Mouse (Mus musculus) limb, embryonic 10.5 days (tissue): ENCODE results near the gene Slc27a4. TPM values are rescaled to one million over a fixed set of nuclear protein-coding genes. Genes with fewer than 3 reads are reported as not detected.
A peak's percentile ranks its signal among the peaks of the same experiment; 100 is the strongest.
"Not testable (repeated sequence)": the region's sequence is repeated elsewhere in the genome, so short reads cannot be mapped to it uniquely, and the experiment has no call there.

ENCODE experiments used
- DNase-seq: peaks from one replicate; pipeline ENCODE4 v3.0.0-alpha.2; 2017; ENCODE audit warnings: low spot score
- H3K27ac ChIP-seq: fragments of 300-500 bp; sonication (generic); 2 replicates; pipeline ENCODE4 v1.5.1; 2016; ENCODE audit warnings: mild to moderate bottlenecking
- H3K27me3 ChIP-seq: fragments of 300-500 bp; sonication (generic); 2 replicates; pipeline ENCODE4 v1.6.1; 2016; ENCODE audit warnings: low read depth, mild to moderate bottlenecking; ENCODE audit not compliant: poor library complexity, severe bottlenecking
- H3K36me3 ChIP-seq: fragments of 300-500 bp; sonication (generic); 2 replicates; pipeline ENCODE4 v1.6.1; 2016; ENCODE audit warnings: mild to moderate bottlenecking, moderate library complexity
- H3K4me1 ChIP-seq: fragments of 300-500 bp; sonication (generic); 2 replicates; pipeline ENCODE4 v1.6.1; 2016
- H3K4me3 ChIP-seq: fragments of 300-500 bp; sonication (generic); 2 replicates; pipeline ENCODE4 v1.5.1; 2016; ENCODE audit warnings: mild to moderate bottlenecking, moderate library complexity
- H3K9me3 ChIP-seq: fragments of 300-500 bp; sonication (generic); replicated peaks from 2 replicates; pipeline ENCODE4 v1.6.1; 2016; ENCODE audit warnings: mild to moderate bottlenecking
- WGBS: fragments of 180-500 bp; shearing (Covaris S2); methylation state at CpG from one replicate; pipeline ENCODE4 v1.1.7; 2016; 5-methylcytosine and 5-hydroxymethylcytosine counted together
- polyA plus RNA-seq: library from polyadenylated mRNA; unstranded; fragments of >200 nt; fragmentation: Nextera tagmentation; extraction: Ambion mirVana; gene quantifications from 2 replicates; pipeline ENCODE4 v1.2.1, GENCODE M21; 2016

Slc27a4 gene
- 8.5 and 9.8 TPM in 2 replicates for polyA plus RNA-seq

GRCm38 (mm10) chr2:29802075-29802826 is at the start of gene Slc27a4:
Gene Slc27a4 (plus strand): TSS chr2:29802634.
- 0 out of 2 replicates have a peak, but pooled peaks cover 12% of the 10 kb centered on the region for H3K27me3 ChIP-seq
- H3K4me1 ChIP-seq, result peaks cover 26% of the 10 kb centered on the region
- H3K27ac ChIP-seq, result peak within 1 kb of the TSS; percentile 85
- no peaks in the 10 kb centered on the region for H3K9me3 ChIP-seq
- H3K36me3 ChIP-seq, result peaks cover 33% of the 10 kb centered on the region
- peak; percentile 96 for DNase-seq
- H3K4me3 ChIP-seq, result peak within 1 kb of the TSS; percentile 91
- WGBS, result 6% methylated on average over 28 of the region's 28 CpGs

GRCm38 (mm10) chr2:29755693-29756092 is 46.7 kb upstream of the Slc27a4 start:
- H3K36me3 ChIP-seq, result no peaks in the 10 kb centered on the region
- peaks cover 29% of the 10 kb centered on the region for H3K27me3 ChIP-seq
- H3K4me1 ChIP-seq, result peaks cover 11% of the 10 kb centered on the region
- no peak for DNase-seq
- H3K4me3 ChIP-seq, result no peak overlapping the region
- H3K9me3 ChIP-seq, result no peaks in the 10 kb centered on the region
- no peak overlapping the region for H3K27ac ChIP-seq

DNA sequence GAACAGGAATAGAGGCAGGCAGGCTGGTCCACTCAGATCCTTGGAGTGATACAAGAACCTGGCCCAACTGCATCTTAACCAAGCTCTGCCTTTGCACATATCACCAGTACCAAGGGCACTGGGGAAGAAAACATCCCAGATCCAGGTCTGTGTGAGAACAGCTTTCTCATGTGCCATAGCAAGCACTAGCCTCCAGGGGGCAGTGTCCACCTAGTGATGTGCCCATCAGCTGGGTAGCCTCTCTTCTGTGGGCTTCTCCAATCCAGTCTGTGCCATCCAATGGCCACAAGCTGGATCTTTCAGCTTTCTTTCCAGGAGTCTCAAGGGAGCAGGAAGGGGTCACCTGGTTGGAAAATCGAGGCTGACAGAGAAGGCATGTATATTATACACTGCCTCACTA is 37.6 kb upstream of the Slc27a4 start:
- Histone ChIP-seq H3K4me1 (no peaks in the 10 kb centered on the region), H3K9me3 (no peaks in the 10 kb centered on the region), H3K27ac (no peak overlapping the region), H3K27me3 (peaks cover 7% of the 10 kb centered on the region; the same call in 1 of the 2 replicates), H3K4me3 (no peak overlapping the region), H3K36me3 (no peaks in the 10 kb centered on the region)
- WGBS, result 6% methylated on average over 1 of the region's 1 CpGs
- peak; percentile 80 for DNase-seq

GRCm38 (mm10) chr2:29767976-29768709 is 34.3 kb upstream of the Slc27a4 start:
- Histone ChIP-seq H3K4me1 (no peaks in the 10 kb centered on the region), H3K36me3 (peaks cover 5% of the 10 kb centered on the region), H3K27me3 (no peaks in the 10 kb centered on the region), H3K27ac (no peak overlapping the region), H3K9me3 (no peaks in the 10 kb centered on the region), H3K4me3 (no peak overlapping the region)
- no peak for DNase-seq
- WGBS, result 69% methylated on average over 11 of the region's 11 CpGs

- 63% methylated on average over 9 of the region's 9 CpGs for WGBS
- no peak for DNase-seq
- Histone ChIP-seq H3K4me3 (no peak overlapping the region), H3K36me3 (peaks cover 13% of the 10 kb centered on the region), H3K4me1 (no peaks in the 10 kb centered on the region), H3K9me3 (no peaks in the 10 kb centered on the region), H3K27me3 (no peaks in the 10 kb centered on the region), H3K27ac (no peak overlapping the region)
Observed at GRCm38 (mm10) chr2:29768901-29769300, 33.5 kb upstream of the Slc27a4 start.

DNA sequence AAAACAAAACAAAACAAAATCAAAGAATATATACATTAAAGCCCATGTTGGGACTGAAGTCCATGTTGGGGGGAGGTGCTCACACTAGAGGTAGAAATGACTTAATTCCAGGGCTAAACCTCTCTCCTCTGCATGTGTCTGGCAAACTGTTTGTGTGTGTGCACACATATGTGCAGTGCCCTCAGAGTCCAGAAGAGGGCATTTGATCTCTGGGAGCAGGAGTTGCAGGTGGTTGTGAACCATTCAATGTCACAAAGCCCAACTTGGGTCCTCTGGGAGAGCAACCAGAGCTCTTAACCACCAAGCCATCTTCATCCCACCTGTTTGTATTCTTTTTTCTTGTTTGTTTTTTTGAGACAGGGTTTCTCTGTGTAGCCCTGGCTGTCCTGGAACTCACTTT is 32.3 kb upstream of the Slc27a4 start:
- no peaks in the 10 kb centered on the region for H3K4me1 ChIP-seq
- H3K27ac ChIP-seq, result no peak overlapping the region
- no peaks in the 10 kb centered on the region for H3K27me3 ChIP-seq
- DNase-seq, result no peak
- peaks cover 22% of the 10 kb centered on the region for H3K36me3 ChIP-seq
- H3K4me3 ChIP-seq, result no peak overlapping the region
- no peaks in the 10 kb centered on the region for H3K9me3 ChIP-seq

DNA sequence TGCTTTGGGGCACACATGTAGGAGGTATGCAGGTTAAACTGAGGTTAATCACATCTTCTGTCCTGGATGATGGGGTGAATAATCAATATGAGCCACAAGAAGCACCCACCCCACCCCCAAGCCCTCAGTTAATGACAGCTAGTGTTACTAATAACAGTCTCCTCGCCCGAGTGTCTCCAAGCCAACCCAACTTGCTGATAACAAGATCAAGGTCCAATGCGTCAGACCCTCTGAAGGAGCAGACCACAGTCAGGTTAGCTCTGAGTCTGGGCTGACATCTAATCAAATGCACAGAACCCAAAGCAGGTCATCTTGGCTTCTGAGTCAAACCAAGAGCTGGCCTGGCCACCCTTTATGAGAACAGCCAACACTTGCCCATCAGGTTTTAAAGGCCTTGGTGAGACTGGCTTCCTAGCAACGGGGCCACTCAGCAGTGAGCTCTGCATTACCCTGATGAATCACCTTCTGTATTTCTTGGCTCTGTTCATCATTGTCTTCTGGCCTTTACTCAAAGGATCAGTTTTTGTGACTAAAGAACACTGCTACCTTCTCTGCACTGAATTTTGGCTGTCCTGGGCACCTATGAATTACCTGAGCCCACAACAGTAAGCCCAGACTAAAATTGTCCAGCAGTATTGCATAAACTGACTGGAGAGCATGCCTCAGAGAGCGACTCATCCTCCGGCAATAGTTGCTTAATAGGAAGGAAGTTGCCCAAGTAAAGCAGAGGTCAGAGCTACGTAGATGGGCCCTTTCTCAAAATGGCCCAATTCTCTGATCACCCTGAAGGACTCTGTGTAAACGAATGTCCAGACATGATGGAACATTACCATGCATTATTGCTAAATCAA is 30.6 kb upstream of the Slc27a4 start:
- no peak for DNase-seq
- WGBS, result 87% methylated on average over 8 of the region's 8 CpGs

GRCm38 (mm10) chr2:29773323-29773722 is 29.1 kb upstream of the Slc27a4 start:
- no peak overlapping the region for H3K4me3 ChIP-seq
- no peaks in the 10 kb centered on the region for H3K27me3 ChIP-seq
- no peak for DNase-seq
- H3K36me3 ChIP-seq, result peaks cover 51% of the 10 kb centered on the region
- H3K27ac ChIP-seq, result no peak overlapping the region
- H3K9me3 ChIP-seq, result no peaks in the 10 kb centered on the region
- 88% methylated on average over 4 of the region's 4 CpGs for WGBS
- no peaks in the 10 kb centered on the region for H3K4me1 ChIP-seq

More for the DNA sequence above, 30.6 kb upstream of the Slc27a4 start:
- Histone ChIP-seq H3K9me3 (no peaks in the 10 kb centered on the region), H3K27ac (no peak overlapping the region), H3K27me3 (no peaks in the 10 kb centered on the region), H3K4me3 (no peak overlapping the region), H3K4me1 (no peaks in the 10 kb centered on the region), H3K36me3 (peaks cover 37% of the 10 kb centered on the region)

DNA sequence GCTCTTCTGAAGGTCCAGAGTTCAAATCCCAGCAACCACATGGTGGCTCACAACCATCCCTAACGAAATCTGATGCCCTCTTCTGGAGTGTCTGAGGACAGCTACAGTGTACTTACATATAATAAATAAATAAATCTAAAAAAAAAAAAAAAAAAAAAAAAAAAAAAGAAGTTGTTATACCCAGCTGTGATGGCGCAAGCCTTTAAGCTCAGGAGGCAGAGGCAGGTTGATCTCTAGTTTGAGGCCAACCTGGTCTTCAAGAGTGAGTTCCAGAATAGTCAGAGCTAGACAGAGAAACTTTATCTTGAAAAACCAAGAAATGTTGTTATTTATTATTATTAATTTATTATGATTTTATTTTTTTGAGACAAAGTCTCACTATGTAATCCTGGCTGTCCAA is 21.2 kb upstream of the Slc27a4 start:
- not testable (repeated sequence) for H3K9me3 ChIP-seq, H3K4me1 ChIP-seq, H3K27ac ChIP-seq, H3K27me3 ChIP-seq, H3K4me3 ChIP-seq, DNase-seq
- H3K36me3 ChIP-seq, result peaks cover 99% of the 10 kb centered on the region
- 96% methylated on average over 2 of the region's 2 CpGs for WGBS

DNA sequence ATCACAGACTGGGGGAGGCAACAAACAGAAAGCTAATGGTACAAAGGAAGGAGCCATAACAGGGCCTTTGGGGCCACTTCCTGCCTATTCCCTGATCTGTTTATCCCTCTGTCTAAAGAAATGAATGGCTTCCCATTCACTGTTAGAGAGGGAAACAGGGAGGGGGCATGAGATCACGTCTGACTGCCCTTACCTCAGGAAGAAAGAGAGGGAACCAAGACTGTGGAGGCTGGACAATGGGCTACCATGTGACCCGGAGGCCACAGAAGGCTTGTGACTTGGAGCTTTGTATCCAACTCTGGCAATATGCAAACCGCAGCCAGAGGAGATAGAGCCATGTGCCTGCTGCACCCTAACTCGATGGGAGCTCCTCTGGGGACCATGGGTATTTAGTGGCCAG is 18.1 kb upstream of the Slc27a4 start:
- DNase-seq, result no peak
- peaks cover 15% of the 10 kb centered on the region for H3K4me1 ChIP-seq
- H3K27me3 ChIP-seq, result no peaks in the 10 kb centered on the region
- WGBS, result 87% methylated on average over 4 of the region's 4 CpGs
- no peak overlapping the region for H3K4me3 ChIP-seq
- peaks cover 72% of the 10 kb centered on the region for H3K36me3 ChIP-seq
- no peak overlapping the region for H3K27ac ChIP-seq
- H3K9me3 ChIP-seq, result peaks cover 9% of the 10 kb centered on the region; the same call in 1 of the 2 replicates

DNA sequence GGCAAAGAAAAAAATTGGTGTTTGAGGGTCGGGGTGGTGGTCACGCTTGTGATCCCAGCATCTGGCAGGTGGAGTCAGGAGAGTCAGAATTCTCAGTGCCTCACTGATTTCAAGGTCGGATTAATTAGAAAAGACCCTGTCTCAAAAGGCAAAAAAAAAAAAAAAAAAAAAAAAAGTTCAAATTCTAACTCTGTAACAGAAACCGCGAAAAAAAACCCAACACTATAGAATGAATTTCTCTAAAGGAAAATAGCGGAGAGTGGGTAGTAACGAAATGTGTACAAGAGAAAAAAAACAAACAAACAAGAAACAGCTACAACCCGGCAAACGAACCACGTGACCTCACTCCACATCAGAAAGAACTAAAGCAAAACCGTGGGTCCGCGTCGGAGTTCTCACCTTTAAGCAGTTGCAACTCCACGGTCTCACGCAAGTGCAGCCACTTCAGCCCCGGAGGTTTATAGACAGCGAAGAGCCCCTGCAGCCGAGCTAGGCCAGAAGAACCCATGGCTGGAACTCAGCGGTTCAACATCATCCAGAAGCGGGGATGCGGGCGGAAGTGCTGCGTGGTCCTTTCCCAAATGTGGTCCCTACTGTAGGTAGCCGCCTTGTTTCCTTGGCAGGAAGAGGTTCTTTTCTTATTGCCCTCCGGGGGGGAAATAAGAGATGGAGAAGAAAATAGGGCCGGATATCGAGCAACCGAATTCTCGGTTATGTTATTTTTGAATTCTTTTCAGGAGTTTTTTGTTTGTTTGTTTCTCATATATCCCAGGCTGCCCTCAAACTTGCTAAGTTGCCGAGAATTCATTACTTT is 15.1 kb upstream of the Slc27a4 start, which contains the start of gene Coq4:
Gene Coq4, plus strand, starts transcription at position 390 of the 814 bp plus-strand sequence.
- no peaks in the 10 kb centered on the region for H3K27me3 ChIP-seq
- 0 out of 2 replicates have a peak, but pooled peaks cover under 1% of the 10 kb centered on the region for H3K9me3 ChIP-seq
- 1% methylated on average over 31 of the region's 31 CpGs for WGBS
- H3K27ac ChIP-seq, result peak within 1 kb of the TSS; percentile 83
- H3K4me3 ChIP-seq, result peak within 1 kb of the TSS; percentile 79
- peak; percentile 93 for DNase-seq
- H3K36me3 ChIP-seq, result peaks cover 71% of the 10 kb centered on the region
- peaks cover 15% of the 10 kb centered on the region for H3K4me1 ChIP-seq
